Mouse (Mus musculus) heart, postnatal 0 days (tissue): ENCODE data around the gene Gbp3. TPM values are rescaled to one million over a fixed set of nuclear protein-coding genes. Genes with fewer than 3 reads are reported as not detected.

Experiments
- ATAC-seq: fragments of 200-750 bp; cut with Nextera tagmentation; 2 replicates; pipeline ENCODE4 v1.8.0; 2017; ENCODE audit warnings: low read depth, moderate number of reproducible peaks, moderate library complexity; ENCODE audit not compliant: insufficient read depth
- DNase-seq: peaks from one replicate; pipeline ENCODE4 v3.0.0-alpha.2; 2016; ENCODE audit warnings: low spot score
- H3K27ac ChIP-seq: fragments of 300-500 bp; sonication (generic); 2 replicates; pipeline ENCODE4 v1.5.1; 2014; ENCODE audit warnings: low read depth, mild to moderate bottlenecking
- H3K27me3 ChIP-seq: fragments of 300-500 bp; sonication (generic); 2 replicates; pipeline ENCODE4 v1.6.1; 2014; ENCODE audit warnings: low read length, mixed read lengths; ENCODE audit not compliant: control insufficient read depth, insufficient read depth
- H3K36me3 ChIP-seq: fragments of 300-500 bp; sonication (generic); replicated peaks from 2 replicates; pipeline ENCODE4 v1.6.1; 2014; ENCODE audit warnings: low read length, mixed read lengths; ENCODE audit not compliant: control insufficient read depth, insufficient read depth
- H3K4me1 ChIP-seq: fragments of 300-500 bp; sonication (generic); 2 replicates; pipeline ENCODE4 v1.6.1; 2014; ENCODE audit warnings: antibody characterized with exemption; ENCODE audit not compliant: control insufficient read depth, insufficient read depth
- H3K4me2 ChIP-seq: fragments of 300-500 bp; sonication (generic); 2 replicates; pipeline ENCODE4 v1.6.1; 2014; ENCODE audit warnings: low read depth, mild to moderate bottlenecking, low read length, moderate library complexity
- H3K4me3 ChIP-seq: fragments of 300-500 bp; sonication (generic); 2 replicates; pipeline ENCODE4 v1.5.1; 2014; ENCODE audit warnings: low read depth, low read length
- H3K9ac ChIP-seq: fragments of 300-500 bp; sonication (generic); replicated peaks from 2 replicates; pipeline ENCODE4 v1.6.1; 2014; ENCODE audit warnings: low read depth, low read length, mixed read lengths
- H3K9me3 ChIP-seq: fragments of 300-500 bp; sonication (generic); replicated peaks from 2 replicates; pipeline ENCODE4 v1.6.1; 2016; ENCODE audit warnings: low read length; ENCODE audit not compliant: control insufficient read depth
- CTCF ChIP-seq: IDR thresholded peaks from 2 replicates; pipeline ENCODE4 v1.5.1; 2016; ENCODE audit warnings: antibody characterized with exemption, control low read depth, low read depth
- EP300 ChIP-seq: IDR thresholded peaks from 2 replicates; pipeline ENCODE4 v1.6.1; 2016; ENCODE audit warnings: antibody characterized with exemption, low read depth
- WGBS: fragments of 180-500 bp; shearing (Covaris S2); extraction: QIAGEN DNeasy Blood & Tissue Kit; methylation state at CpG from one replicate; pipeline ENCODE4 v1.1.7; 2014; 5-methylcytosine and 5-hydroxymethylcytosine counted together
- polyA plus RNA-seq: library from polyadenylated mRNA; unstranded; fragments of >200 nt; fragmentation: Nextera tagmentation; extraction: Ambion mirVana; gene quantifications from 2 replicates; pipeline ENCODE4 v1.2.1, GENCODE M21; 2015
- total RNA-seq: library from RNA; depleted of rRNA; stranded (reverse); fragments of >200 nt; gene quantifications from 2 replicates; pipeline ENCODE4 v1.2.3, GENCODE M21; 2014; ENCODE audit warnings: low replicate concordance

The Gbp3 gene
- total and polyA plus RNA-seq, 2 experiments from 2014 or later: 6.0 to 14.4 TPM

- DNase-seq: no peak
- no peak overlapping the region for H3K4me2 ChIP-seq
- H3K9ac ChIP-seq: no peak overlapping the region
- no peaks in the 10 kb centered on the region for H3K36me3 ChIP-seq
- H3K4me3 ChIP-seq: no peak overlapping the region
- no peaks in the 10 kb centered on the region; the same call in 1 of the 2 replicates for H3K4me1 ChIP-seq
- no peak overlapping the region for H3K27ac ChIP-seq
- no peak for ATAC-seq
- no peak for TF ChIP-seq CTCF
- TF ChIP-seq EP300: no peak
- WGBS: 71% methylated on average over 4 of the region's 4 CpGs
- no peaks in the 10 kb centered on the region for H3K27me3 ChIP-seq
- no peaks in the 10 kb centered on the region for H3K9me3 ChIP-seq
Observed at GRCm38 (mm10) chr3:142590431-142591067, 30.7 kb downstream of the Gbp3 start.

DNA sequence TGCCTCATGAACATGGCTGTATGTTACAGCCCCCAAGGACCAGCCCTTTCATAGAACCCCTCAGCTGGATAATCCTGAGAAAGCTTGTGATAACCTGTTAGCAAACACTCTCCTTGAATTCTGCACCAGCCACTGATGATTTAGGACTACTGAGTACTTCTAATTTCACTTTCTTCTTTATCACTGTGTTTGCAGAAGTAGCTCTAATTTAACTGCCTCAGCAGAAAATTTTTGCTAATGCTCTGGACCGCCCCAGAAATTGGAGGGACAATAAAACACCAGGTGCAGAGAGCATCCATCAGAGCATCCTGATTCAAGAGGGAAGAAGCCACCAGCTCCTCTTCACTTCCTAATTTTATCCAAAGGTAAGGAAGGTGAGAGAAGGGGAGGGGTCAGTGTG, 34.7 kb downstream of the Gbp3 start, which contains the start of gene Gbp2b:
Gbp2b (plus strand) TSS at position 301 of the 400 bp plus-strand sequence.
- Histone ChIP-seq H3K36me3 (no peaks in the 10 kb centered on the region), H3K4me1 (no peaks in the 10 kb centered on the region), H3K9ac (no peak within 1 kb of the TSS), H3K9me3 (no peaks in the 10 kb centered on the region), H3K4me3 (no peak within 1 kb of the TSS), H3K27me3 (no peaks in the 10 kb centered on the region), H3K4me2 (no peak within 1 kb of the TSS), H3K27ac (no peak within 1 kb of the TSS)
- ATAC-seq (no peak), DNase-seq (no peak)
- no peak for TF ChIP-seq CTCF
- no peak for TF ChIP-seq EP300
- WGBS: 68% methylated on average over 1 of the region's 1 CpGs

DNA sequence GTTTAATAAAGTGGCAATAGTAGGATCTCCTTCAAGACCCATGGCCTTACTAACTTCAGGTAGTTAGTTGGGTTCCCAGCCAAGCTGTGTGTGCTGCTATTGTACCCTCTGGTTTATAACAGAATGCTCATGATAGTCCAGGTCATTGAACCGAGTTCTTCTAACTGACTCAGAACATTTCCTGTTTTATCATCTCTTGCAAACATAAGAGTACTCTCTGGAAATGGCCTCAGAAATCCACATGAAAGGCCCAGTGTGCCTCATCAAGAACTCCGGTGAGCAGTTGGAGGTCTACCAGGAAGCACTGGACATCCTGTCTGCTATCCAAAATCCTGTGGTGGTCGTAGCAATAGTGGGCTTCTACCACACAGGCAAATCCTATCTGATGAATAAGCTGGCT, 38.1 kb downstream of the Gbp3 start:
- Histone ChIP-seq H3K4me1 (no peaks in the 10 kb centered on the region), H3K9me3 (no peaks in the 10 kb centered on the region), H3K36me3 (no peaks in the 10 kb centered on the region), H3K4me3 (no peak overlapping the region), H3K9ac (no peak overlapping the region), H3K4me2 (no peak overlapping the region), H3K27me3 (no peaks in the 10 kb centered on the region), H3K27ac (no peak overlapping the region)
- WGBS: 60% methylated on average over 3 of the region's 3 CpGs
- DNase-seq (no peak), ATAC-seq (no peak)
- no peak for TF ChIP-seq CTCF

DNA sequence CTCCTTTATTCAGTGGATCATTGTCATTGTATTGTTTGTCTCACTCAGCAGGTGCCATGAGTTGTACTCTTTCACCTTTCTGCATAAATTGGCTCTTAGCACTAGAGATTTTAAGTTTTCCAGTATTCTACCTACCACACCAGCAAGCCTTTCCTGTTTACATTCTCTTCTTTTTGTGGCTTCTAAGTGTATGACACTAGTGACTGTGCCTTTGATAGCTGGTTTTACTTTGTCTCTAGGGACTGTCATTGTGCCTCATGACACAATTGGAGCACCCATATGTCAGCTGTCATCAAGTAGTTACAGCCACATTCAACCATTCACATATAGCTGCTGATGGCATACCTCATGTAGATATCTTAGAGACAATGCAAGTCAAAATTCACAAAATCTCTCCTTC, 41.8 kb downstream of the Gbp3 start:
- Histone ChIP-seq H3K27me3 (no peaks in the 10 kb centered on the region), H3K9ac (no peak overlapping the region), H3K27ac (no peak overlapping the region), H3K4me1 (no peaks in the 10 kb centered on the region), H3K4me3 (no peak overlapping the region), H3K9me3 (no peaks in the 10 kb centered on the region), H3K36me3 (no peaks in the 10 kb centered on the region), H3K4me2 (no peak overlapping the region)
- no peak for TF ChIP-seq CTCF
- TF ChIP-seq EP300: no peak
- DNase-seq (no peak), ATAC-seq (no peak)

DNA sequence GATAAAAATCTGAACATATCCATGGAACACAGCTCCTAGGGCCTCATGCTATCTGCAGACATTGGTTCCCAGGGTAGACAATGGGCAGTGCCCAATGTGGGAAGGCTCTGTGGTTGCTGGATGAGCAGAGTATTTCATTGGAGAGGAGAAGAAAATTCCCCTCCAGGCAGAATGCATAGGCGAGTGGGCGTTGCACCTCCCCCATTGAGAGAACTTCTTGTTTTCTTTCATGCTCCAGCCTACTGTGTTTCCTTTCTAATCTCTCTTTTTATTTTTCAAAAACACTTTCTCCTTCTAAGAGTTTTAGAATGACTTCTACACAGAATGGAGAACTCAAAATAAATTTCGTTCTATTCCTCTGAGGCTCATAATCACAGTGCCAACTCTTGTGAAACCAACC, 58.8 kb downstream of the Gbp3 start:
- Histone ChIP-seq H3K4me1 (0 out of 2 replicates have a peak, but pooled peaks cover 6% of the 10 kb centered on the region), H3K36me3 (no peaks in the 10 kb centered on the region), H3K27me3 (no peaks in the 10 kb centered on the region), H3K9ac (no peak overlapping the region), H3K9me3 (no peaks in the 10 kb centered on the region), H3K4me3 (no peak overlapping the region), H3K4me2 (no peak overlapping the region), H3K27ac (no peak overlapping the region)
- TF ChIP-seq EP300: no peak
- ATAC-seq: no peak
- DNase-seq: no peak
- WGBS: 84% methylated on average over 3 of the region's 3 CpGs

- no peak overlapping the region for H3K27ac ChIP-seq
- H3K4me3 ChIP-seq: no peak overlapping the region
- no peaks in the 10 kb centered on the region for H3K9me3 ChIP-seq
- DNase-seq: peak; percentile 47
- TF ChIP-seq CTCF (no peak), EP300 (no peak)
- H3K9ac ChIP-seq: no peak overlapping the region
- no peaks in the 10 kb centered on the region for H3K27me3 ChIP-seq
- H3K36me3 ChIP-seq: no peaks in the 10 kb centered on the region
- H3K4me1 ChIP-seq: 0 out of 2 replicates have a peak, but pooled peaks cover 6% of the 10 kb centered on the region
- WGBS: 53% methylated on average over 1 of the region's 1 CpGs
- peak overlapping the region; percentile 67; the same call in 1 of the 2 replicates for H3K4me2 ChIP-seq
- no peak for ATAC-seq
Observed at GRCm38 (mm10) chr3:142619606-142620005, 59.8 kb downstream of the Gbp3 start.
